Mouse (Mus musculus): ENCODE data around the gene Tspear. TPM values are rescaled to one million over a fixed set of nuclear protein-coding genes. Genes with fewer than 3 reads are reported as not detected.
"Not testable (repeated sequence)": the region's sequence is repeated elsewhere in the genome, so short reads cannot be mapped to it uniquely, and the experiment has no call there.

The Tspear gene
- polyA plus RNA-seq, 1 experiment, result not detected

GRCm38 (mm10) chr10:77788621-77789020 is 102.3 kb downstream of the Tspear start:
- Histone ChIP-seq H3K27ac (ENCODE audit: insufficient read depth, low read depth, low read length) (no peak overlapping the region), H3K4me3 (ENCODE audit: insufficient read depth, low read length) (no peak overlapping the region), H3K4me1 (ENCODE audit: control insufficient read depth, insufficient read depth, low read length) (no peaks in the 10 kb centered on the region)
- TF ChIP-seq POLR2A (IDR thresholded peaks at IDR 0.05; ENCODE audit: borderline replicate concordance, low read depth, low read length) (no peak), CTCF (IDR thresholded peaks at IDR 0.05; ENCODE audit: low read depth, low read length) (no peak)

GRCm38 (mm10) chr10:77794976-77795375 is 108.6 kb downstream of the Tspear start, which contains the start of gene Gm9639:
Gene Gm9639 (minus strand): TSS chr10:77795076.
- Histone ChIP-seq H3K27ac (ENCODE audit: insufficient read depth, low read depth, low read length) (no peak within 1 kb of the TSS), H3K4me3 (ENCODE audit: insufficient read depth, low read length) (no peak within 1 kb of the TSS), H3K4me1 (ENCODE audit: control insufficient read depth, insufficient read depth, low read length) (no peaks in the 10 kb centered on the region)
- TF ChIP-seq POLR2A (IDR thresholded peaks at IDR 0.05; ENCODE audit: borderline replicate concordance, low read depth, low read length) (no peak), CTCF (IDR thresholded peaks at IDR 0.05; ENCODE audit: low read depth, low read length) (no peak)

GRCm38 (mm10) chr10:77797677-77798076 is 111.3 kb downstream of the Tspear start:
- TF ChIP-seq POLR2A (IDR thresholded peaks at IDR 0.05; ENCODE audit: borderline replicate concordance, low read depth, low read length) (no peak), CTCF (IDR thresholded peaks at IDR 0.05; ENCODE audit: low read depth, low read length) (no peak)
- no peaks in the 10 kb centered on the region for H3K4me1 ChIP-seq (ENCODE audit: control insufficient read depth, insufficient read depth, low read length)
- H3K4me3 ChIP-seq (ENCODE audit: insufficient read depth, low read length), result no peak overlapping the region
- H3K27ac ChIP-seq (ENCODE audit: insufficient read depth, low read depth, low read length), result no peak overlapping the region

- not testable (repeated sequence) for H3K4me1 ChIP-seq (ENCODE audit: control insufficient read depth, insufficient read depth, low read length); H3K4me3 ChIP-seq (ENCODE audit: insufficient read depth, low read length); H3K27ac ChIP-seq (ENCODE audit: insufficient read depth, low read depth, low read length)
These were observed 112.0 kb downstream of the Tspear start for GRCm38 (mm10) chr10:77798164-77798920.

- no peak within 1 kb of the TSS for H3K27ac ChIP-seq (ENCODE audit: insufficient read depth, low read depth, low read length)
- no peak within 1 kb of the TSS for H3K4me3 ChIP-seq (ENCODE audit: insufficient read depth, low read length)
- TF ChIP-seq CTCF (IDR thresholded peaks at IDR 0.05; ENCODE audit: low read depth, low read length) (no peak), POLR2A (IDR thresholded peaks at IDR 0.05; ENCODE audit: borderline replicate concordance, low read depth, low read length) (no peak)
- no peaks in the 10 kb centered on the region for H3K4me1 ChIP-seq (ENCODE audit: control insufficient read depth, insufficient read depth, low read length)
These were observed 112.6 kb downstream of the Tspear start, which contains the start of gene Gm19668 for GRCm38 (mm10) chr10:77798921-77799508. Gene Gm19668 (minus strand): TSS chr10:77799133.

GRCm38 (mm10) chr10:77804095-77804494 is 117.7 kb downstream of the Tspear start:
- no peak overlapping the region for H3K27ac ChIP-seq (ENCODE audit: insufficient read depth, low read depth, low read length)
- no peak for TF ChIP-seq POLR2A (IDR thresholded peaks at IDR 0.05; ENCODE audit: borderline replicate concordance, low read depth, low read length)
- TF ChIP-seq CTCF (IDR thresholded peaks at IDR 0.05; ENCODE audit: low read depth, low read length), result no peak
- H3K4me1 ChIP-seq (ENCODE audit: control insufficient read depth, insufficient read depth, low read length), result no peaks in the 10 kb centered on the region
- no peak overlapping the region for H3K4me3 ChIP-seq (ENCODE audit: insufficient read depth, low read length)

GRCm38 (mm10) chr10:77811743-77812142 is 125.4 kb downstream of the Tspear start, which contains the start of gene Gm9507:
Gene Gm9507 (minus strand): TSS chr10:77811843.
- TF ChIP-seq POLR2A (IDR thresholded peaks at IDR 0.05; ENCODE audit: borderline replicate concordance, low read depth, low read length), result no peak
- no peak for TF ChIP-seq CTCF (IDR thresholded peaks at IDR 0.05; ENCODE audit: low read depth, low read length)
- H3K4me3 ChIP-seq (ENCODE audit: insufficient read depth, low read length), result no peak within 1 kb of the TSS
- H3K4me1 ChIP-seq (ENCODE audit: control insufficient read depth, insufficient read depth, low read length), result no peaks in the 10 kb centered on the region
- no peak within 1 kb of the TSS for H3K27ac ChIP-seq (ENCODE audit: insufficient read depth, low read depth, low read length)

- Histone ChIP-seq H3K4me3 (ENCODE audit: insufficient read depth, low read length) (no peak within 1 kb of the TSS), H3K27ac (ENCODE audit: insufficient read depth, low read depth, low read length) (no peak within 1 kb of the TSS), H3K4me1 (ENCODE audit: control insufficient read depth, insufficient read depth, low read length) (no peaks in the 10 kb centered on the region)
- no peak for TF ChIP-seq POLR2A (IDR thresholded peaks at IDR 0.05; ENCODE audit: borderline replicate concordance, low read depth, low read length)
- TF ChIP-seq CTCF (IDR thresholded peaks at IDR 0.05; ENCODE audit: low read depth, low read length), result no peak
These were observed 128.0 kb downstream of the Tspear start, which contains the start of gene Gm2696 for GRCm38 (mm10) chr10:77814382-77814781. Gene Gm2696 (plus strand): TSS chr10:77814682.

- Histone ChIP-seq H3K4me1 (ENCODE audit: control insufficient read depth, insufficient read depth, low read length) (no peaks in the 10 kb centered on the region), H3K27ac (ENCODE audit: insufficient read depth, low read depth, low read length) (no peak overlapping the region), H3K4me3 (ENCODE audit: insufficient read depth, low read length) (no peak overlapping the region)
- peak; percentile 50; the same call in 1 of the 2 replicates for TF ChIP-seq CTCF (IDR thresholded peaks at IDR 0.05; ENCODE audit: low read depth, low read length)
- no peak for TF ChIP-seq POLR2A (IDR thresholded peaks at IDR 0.05; ENCODE audit: borderline replicate concordance, low read depth, low read length)
These were observed 129.1 kb downstream of the Tspear start for GRCm38 (mm10) chr10:77815514-77815913.

GRCm38 (mm10) chr10:77818523-77818922 is 132.2 kb downstream of the Tspear start:
- no peak overlapping the region for H3K4me3 ChIP-seq (ENCODE audit: insufficient read depth, low read length)
- H3K27ac ChIP-seq (ENCODE audit: insufficient read depth, low read depth, low read length), result no peak overlapping the region
- TF ChIP-seq POLR2A (IDR thresholded peaks at IDR 0.05; ENCODE audit: borderline replicate concordance, low read depth, low read length) (no peak), CTCF (IDR thresholded peaks at IDR 0.05; ENCODE audit: low read depth, low read length) (no peak)

More at GRCm38 (mm10) chr10:77818523-77818922, 132.2 kb downstream of the Tspear start:
- H3K4me1 ChIP-seq (ENCODE audit: control insufficient read depth, insufficient read depth, low read length), result no peaks in the 10 kb centered on the region
